Mouse (Mus musculus) retina, adult 2 months (tissue): ENCODE measurements at regions not wholly inside any gene's neighbourhood (a gene's known extent, or its start where the extent isn't known, plus 50 kb on each side); places are given as distances from the start of the nearest gene placed in this dataset.

Source experiments
- DNase-seq: peaks from one replicate; pipeline ENCODE4 v3.0.0-alpha.2; 2012; ENCODE audit warnings: low read depth, low spot score

DNA sequence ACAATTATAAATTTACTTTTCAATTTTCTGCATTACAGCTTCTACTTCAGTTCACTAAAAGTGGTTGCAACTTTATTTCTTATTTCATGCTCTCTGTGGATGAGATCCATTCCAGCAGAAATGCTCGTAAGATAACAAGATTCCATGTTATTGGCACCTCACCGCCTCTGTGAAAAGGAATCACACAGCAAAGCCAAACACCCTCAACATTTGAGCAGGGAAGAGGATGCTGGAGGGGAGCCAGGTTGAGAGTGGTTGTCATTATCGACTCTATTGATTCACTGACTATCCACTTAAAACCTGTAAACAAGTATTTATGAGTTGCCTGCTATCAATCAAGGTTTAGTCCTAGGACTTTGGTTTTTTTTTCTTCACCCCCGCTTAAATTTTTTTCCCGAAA, 261.1 kb upstream of the Ccdc54 start:
- DNase-seq = no peak

DNA sequence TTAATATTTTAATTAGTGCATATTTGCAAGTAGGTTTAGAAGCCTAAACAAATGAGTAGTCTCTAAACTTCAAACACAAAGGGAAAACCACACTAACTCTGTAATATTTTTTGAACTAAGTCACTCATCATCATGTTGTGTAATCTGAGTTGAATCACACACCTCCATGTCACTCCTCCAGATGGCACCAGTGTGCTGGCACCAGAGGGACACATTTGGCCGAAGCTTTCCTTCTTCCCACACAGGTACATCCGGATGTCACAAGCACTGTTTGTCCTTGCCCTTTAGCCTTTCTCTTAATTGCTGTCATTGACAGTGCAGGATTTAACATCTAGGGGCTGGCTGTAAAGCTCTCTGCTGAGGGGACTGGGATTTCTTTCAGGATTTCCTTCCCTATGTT, 256.7 kb upstream of the Ccdc54 start:
- no peak for DNase-seq

DNA sequence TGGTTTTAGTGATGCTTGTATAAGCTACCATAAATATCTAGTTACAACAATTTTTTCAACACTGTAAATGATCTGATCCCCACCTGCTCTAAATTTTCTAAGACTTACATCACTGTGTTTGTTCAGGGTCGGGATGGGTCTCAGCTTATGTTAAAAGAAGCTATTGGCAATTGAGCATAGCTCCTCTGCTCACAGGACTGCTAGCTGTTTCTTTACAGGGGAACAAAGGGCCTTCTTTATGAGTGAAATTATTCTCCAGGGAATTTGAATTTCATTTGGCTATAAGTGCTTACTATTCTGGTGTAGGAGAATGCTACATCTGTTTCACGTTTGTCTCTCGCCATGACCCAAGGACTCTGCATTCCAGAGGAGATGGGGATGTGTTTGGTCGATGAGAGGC, 255.6 kb upstream of the Ccdc54 start:
- DNase-seq = no peak

DNA sequence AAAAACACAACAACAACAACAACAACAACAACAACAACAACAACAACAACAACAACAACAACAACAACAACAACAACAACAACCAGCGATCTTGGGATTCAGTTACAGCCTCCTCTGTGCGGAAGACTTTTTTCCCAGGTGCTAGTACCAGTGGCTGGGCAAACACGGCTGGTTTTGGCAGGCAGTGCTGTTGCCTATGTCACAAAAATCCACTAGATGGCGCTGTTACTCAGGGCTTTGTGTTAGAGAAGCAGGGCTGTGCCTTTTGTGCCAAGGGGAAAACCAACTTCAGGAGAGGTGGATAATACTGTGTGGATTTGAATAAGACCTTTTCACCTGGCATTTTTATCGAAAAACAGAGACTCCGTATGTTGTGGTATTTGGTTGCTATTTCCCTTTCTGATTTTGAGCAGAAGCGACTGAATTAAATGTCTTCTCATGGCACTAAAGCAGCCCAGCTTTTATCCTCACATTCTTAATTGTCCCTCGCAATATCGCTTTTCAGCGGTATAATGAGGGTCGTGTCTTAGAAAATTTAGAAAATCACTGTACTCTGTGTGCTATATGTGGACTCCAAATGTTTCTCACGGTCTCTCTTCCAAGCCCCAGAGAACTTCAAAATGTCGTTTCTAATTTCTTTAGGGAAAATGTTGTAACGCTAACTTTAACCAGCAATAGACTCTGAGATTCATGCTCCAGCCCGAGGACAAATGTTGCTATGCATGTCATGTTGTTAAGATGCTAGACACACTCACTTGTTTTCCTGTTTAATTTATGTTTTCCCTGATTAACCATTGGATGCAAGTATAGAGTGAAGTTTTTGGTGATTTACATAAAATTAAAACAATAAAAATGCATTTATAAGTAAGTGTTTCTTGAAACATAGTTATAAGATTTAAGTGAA, 251.0 kb upstream of the Ccdc54 start:
- DNase-seq = peak; percentile 49

DNA sequence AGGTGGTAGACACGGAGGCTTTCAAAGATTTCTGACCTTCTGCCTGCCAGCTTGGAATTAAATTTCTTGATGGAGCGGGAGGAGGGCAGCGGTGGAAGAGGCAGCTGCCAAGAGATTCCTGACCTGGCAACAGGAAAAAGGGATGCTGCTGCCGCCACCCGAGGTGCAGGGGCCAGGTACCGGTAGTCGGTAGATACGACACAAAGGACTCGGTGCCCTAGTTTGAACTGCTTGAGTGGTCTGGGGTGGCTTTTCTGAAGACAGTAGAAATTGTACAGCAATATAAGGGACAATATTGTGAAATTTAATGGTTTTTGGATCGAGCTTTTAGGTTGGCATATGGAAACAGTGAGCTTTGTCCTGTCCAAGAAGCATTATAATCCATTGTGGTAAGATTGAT, 250.3 kb upstream of the Ccdc54 start:
- no peak for DNase-seq

DNA sequence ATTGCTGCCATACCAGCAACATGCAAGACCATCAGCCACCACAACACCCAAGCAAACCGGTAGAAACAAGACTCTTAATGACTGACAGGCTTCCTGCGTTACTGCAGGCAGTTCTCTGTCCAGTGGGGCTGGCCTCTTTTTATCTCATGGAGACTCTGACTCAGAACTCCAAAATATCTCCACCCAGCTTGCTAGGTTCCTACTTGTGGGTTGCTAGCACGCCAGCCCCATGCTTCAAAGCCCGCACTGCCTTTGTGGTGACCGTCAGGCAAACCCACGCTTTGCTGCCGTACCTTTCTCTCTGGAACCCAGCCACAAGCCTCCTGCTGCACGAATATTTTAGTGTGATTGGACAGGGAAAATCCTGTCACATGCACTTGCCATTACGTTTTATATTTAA, 248.7 kb upstream of the Ccdc54 start:
- no peak for DNase-seq

DNA sequence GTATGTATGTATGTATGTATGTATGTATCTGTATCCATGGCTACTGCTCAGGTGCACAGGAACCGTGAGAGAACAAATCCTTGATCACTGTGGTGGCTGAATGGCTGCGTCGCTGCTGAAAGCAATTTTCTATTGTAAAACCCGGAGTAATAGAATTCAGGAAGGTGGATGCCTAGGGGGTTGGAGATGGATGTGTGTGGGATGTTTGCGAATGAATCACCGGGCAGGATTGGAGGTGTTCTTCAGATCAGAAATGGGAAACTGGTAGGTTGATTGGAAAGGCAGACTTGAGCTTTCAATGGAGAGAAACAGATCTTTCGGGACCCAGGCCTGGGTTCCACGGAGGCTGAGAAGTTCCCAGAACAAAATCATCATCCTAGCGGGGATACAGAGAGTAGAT, 246.5 kb upstream of the Ccdc54 start:
- DNase-seq = no peak

DNA sequence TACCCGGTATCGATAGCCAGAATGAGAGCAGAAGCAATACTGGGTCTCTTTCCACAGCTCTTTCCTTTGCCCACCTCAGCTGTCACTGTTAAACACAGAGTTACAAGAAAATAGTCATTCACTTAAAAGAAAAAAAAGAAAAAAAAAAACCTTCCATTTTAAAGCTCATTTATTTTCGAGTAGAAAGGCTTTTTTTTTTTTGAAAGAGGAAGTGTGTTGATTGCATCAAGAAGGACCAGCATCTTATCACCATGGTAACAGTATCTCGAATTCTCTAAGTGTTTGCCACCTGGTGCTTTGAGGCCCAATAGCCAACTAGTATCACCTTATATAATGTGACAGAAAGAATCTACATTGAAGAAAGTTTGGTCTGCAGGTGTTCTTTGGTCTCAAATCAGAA, 245.5 kb upstream of the Ccdc54 start:
- no peak for DNase-seq

DNA sequence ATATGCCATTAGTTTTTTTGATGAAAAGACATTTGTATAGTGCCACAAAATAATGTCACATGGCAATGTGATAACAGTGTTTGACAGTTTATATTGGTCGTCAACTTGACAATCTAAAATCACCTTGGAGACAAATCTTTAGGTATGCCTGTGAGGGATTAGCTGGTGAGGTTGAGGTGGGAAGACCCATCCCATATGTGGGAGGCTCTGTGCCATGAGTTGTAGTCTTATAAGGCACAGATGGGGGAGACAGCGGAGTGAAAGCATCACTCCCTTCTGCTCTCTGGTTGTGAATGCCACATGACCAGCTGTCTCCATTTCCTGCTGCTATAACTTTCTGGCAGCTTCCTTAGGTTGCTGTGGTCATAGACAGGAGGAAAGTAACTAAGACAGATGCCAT, 242.4 kb upstream of the Ccdc54 start:
- DNase-seq = no peak

DNA sequence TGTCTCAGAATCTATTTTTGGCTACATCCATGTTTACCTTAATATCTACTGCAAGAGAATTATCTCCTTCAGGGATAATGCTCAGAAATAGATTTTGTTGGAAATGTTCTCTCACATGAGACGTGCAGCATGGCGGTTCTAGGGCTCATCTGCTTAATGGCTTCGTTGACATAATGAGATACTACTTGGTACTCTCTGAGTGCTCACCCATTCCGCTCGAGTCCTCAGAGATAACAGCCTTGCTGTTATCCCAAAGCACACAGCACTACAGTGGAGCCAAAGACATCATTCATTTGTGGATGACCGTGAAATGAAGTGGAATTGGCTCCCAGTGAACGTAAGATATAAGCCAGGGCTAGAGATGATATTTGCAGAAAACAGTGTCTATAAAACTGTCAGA, 231.4 kb upstream of the Ccdc54 start:
- no peak for DNase-seq

DNA sequence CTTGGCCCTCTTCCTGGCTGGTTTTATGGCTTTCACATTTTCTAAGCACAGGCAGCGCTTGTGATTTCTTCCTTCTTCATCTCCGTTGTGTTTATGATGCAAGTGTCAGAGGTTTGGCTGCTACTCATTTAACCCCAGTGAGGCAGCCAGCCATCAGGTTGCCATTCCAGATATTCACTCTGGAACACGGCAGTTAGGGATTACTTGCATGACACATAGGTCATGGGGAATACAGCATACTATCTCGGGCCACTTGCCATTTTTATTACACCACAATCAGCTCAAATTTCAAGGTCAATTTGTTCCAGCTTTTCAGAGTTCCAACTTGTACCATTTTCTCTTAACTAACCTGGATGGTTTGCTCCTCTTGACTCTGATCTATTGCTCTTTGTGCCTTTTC, 223.7 kb upstream of the Ccdc54 start:
- no peak for DNase-seq

DNA sequence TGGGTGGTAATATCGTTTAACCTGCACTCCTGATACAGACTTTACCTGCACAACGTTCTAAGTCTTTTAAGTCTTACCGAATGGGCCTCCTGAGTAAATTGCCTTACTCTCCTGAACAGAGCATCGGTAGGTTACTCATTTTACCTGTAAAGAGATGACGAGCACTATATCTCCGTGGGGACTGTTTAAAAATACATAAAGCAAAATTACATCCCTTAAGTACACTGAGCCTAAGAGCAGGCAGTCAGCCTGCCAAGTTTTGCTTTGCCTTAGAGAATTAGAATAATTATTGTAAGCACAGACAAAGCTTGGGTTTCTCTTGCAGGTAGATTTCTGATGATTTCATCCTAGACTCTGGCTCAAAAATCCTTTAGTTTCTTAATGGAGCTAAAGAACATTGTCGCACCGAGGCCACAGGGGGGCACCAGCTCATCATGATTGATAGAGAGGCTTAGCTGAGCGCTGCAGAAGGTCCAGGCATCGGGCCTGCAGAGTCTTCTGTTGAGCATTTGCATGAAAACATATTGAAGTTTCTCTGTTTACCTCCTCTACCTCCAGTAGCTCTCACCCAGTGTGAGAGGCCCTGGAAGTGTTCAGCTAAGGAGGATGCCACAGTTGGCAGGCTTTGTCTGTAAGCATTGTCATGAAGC, 208.3 kb upstream of the Ccdc54 start:
- peak; percentile 30 for DNase-seq

DNA sequence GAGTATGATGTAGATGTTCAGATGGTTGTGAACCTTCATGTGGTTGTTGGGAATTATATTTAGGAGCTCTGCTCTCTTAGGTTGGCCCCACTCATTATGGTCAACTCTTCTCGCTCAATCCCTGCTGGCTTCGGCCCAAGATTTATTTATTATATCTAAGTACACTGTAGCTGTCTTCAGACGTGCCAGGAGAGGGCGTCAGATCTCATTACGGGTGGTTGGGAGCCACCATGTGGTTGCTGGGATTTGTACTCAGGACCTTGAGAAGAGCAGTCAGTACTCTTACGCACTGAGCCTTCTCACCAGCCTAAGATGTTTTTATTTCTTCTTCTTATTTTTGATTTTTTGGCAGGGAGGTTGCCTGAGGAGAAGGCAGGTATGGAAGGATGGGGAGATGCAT, 207.1 kb upstream of the Ccdc54 start:
- no peak for DNase-seq

DNA sequence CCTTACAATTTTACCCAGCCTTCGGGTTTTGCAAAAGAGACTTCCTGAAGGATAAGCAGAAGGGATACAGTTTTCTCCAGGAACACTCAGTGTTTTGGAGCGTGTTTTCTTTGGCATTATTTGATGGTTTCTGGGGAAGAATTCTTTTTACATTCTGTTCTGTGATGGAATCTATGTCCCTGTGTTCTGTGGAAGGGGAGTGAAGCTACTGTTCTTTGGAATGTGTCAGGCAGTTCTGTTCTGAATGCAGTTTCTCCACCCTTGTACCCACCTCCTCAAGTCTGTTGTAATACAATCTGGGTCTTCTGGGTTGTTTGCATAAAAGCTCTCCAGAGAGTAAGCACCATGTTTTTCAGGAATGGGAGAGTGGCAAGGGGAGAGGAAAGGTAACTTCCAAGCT, 202.0 kb upstream of the Ccdc54 start:
- no peak for DNase-seq

DNA sequence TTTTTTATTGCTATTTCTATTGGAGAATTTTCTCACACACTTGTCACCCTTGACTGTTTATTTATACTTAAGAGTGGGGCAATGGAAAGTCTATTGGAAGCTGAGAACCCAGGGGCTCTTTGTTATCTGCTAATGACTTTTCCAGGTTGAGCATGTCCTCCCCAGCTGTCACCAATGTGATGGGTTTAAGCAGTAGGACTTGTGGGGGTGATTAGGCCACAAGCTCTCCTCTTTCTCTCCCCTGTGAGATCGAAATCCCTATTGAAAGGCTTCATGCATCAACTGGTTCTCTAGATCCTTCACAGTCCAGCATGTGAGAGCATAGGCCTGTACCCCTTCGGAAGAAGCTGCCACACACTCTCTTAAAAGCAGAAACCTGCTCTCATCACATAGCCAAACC, 201.6 kb upstream of the Ccdc54 start:
- no peak for DNase-seq

DNA sequence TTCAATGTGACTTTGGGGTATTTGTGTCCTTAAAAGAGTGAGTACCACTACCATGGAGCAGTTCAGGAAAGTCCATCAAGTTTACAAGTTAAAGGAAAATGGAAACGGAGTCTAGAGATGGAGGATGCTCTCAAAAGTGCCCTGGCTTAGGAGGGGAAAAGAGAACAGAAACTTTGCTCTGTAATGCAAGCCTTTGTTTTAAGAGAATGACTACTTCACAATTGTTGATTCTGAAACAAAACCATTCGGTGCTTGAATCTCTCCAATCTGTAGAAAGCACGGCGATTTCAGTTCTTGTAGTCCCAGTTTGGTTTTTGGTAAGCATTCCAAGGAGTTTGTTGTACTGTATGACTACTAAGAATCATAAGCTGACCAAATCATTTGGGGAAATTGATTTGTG, 197.7 kb upstream of the Ccdc54 start:
- no peak for DNase-seq

DNA sequence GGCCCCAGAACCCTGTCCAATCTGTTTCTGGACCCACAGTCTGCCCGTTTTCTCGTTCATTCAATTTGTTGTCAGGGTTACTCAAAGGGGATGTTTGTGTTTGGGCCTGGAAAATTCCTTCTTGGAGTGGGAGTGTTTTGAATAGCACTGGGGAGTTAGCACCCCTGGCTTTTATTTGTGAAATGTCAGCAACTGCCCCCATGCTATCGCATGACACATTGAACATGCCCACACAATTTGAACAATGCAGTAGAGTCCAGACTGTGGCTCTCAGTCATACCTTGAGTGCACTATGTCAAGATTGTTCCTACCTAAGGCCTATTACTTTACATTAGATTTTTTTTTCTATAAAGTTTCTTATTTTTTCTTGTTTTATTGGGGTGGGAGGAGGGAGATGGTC, 195.2 kb upstream of the Ccdc54 start:
- no peak for DNase-seq

DNA sequence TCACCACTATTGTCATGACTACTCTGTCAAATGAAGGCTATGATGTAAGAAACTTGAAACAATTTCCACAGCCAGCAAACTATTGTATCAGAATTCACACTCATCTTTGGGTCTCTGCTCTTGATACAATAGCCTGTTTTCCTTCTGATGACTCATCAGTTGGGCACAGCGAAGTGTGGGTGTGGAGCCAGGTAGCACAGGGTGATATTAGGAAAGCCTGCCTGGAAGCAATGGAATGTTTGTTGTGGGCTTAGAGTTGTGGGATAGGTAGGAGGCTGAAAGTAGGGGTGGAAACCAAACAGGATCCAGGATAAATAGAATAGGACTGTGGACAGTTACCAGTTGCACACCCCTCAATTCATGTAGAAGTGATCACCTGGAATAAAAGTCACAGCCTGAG, 194.4 kb upstream of the Ccdc54 start:
- no peak for DNase-seq

DNA sequence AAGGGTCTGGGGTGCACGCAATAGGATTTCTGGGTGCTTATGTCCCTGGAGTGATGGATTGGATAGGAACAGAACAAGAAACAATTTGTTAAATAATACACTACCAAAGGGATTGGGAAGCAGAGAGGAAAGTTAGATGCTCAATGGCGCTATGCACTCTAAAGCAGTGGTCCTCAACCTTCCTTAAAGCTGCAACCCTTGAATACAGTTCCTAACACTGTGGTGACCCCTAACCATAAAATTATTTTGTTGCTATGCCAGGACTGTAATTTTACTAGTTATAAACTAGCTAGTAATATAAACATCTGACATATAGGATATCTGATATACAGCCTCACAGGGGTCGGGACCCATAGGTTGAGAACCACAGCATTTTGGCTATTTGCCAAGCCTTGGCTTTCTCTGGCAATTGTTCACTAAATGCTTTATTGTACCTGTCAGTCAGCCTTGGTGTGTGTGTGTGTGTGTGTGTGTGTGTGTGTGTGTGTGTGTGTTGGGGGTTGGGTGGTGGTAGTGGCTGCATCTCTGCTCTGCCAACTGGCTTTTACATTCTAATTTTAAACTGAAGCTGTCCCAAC, 193.8 kb upstream of the Ccdc54 start:
- no peak for DNase-seq

DNA sequence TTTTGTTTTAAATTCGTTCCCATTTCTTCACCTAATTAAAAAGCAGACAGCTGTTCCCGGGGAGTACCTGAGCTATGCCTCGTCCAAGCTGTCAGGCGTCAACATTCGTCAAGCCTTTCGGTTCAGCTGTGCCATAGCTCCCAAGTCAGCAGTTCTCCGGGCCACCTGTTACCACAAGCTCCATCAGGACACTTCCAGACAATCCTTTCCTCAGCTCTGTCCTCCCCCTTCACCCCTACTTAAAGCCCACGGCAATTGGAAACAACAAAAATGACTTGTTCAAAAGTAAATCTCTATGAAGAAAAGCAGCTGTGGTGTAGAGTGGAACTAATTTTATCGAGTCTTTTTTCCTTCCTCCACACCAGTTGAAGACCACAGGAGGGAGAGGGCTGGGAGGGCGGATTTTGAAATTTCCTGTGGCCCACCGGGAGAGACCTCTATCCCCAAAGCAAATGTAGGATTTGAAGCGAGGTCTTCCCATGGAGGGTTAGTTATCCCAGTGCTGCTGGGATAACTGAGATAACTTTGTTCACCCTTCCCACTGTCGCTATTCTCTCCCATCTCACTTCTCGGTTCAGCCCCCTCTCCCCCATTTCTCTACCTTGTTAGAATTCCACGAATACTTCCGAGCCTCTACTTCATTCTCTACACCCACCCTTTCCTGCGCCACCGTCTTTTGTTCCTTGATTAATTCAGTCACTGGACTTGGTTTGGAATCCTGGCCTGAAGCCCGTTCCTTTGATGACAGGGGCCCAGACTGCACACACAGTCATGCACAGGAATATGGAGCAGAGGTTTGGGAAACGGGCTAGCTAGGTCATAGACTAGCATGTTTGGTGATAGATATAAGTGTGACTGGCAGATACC, 193.1 kb upstream of the Ccdc54 start:
- no peak for DNase-seq

DNA sequence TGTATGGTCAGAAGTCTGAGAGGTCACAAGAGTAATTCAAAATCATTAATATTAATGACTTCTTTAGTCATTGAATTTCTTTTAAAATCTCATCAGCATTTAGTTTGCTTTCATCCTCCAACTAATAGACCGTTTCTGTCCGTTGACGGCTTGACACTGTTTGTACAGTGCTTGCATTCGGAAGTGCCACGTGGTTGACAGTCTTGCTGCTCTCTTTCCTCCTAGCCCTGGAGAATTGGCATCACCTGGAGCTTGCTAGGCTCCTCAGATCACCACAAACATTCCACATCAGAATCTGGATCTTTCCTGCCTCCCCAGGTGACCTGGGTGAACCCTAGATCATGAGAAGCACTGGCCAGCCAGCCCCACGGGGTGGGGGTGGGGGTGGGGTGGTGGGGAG, 192.3 kb upstream of the Ccdc54 start:
- DNase-seq = no peak
